In the genomic region with DNA sequence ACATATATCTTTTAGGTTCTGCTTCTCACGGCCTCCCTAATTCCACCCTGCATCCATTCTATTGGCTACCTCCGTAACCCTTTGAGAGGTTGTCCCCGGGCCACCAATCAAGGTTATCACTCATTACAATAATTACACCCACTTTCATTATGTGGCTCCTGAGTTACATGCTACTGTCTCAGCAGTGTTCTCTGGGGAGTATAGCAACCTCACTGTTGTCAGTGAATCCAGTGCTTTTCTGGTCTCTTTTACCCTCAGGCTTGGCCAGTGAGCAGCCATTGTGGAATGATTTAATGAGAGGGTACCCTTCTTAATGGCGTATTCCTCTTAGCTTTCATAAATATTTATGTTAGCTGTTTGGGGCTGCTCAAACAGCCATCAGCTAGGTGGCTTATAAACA, we compare ENCODE assay signal across 28 mouse cellular contexts.
A peak's percentile ranks its signal among the peaks of the same experiment; 100 is the strongest.
DNase-seq lines count a peak whose midpoint lies in the region; ATAC-seq lines count a peak whose summit lies in the region.
"Had no signal": no experiment of that assay in that cellular context is flagged by ENCODE, and none has a peak within 500 bp of the region (broad histone marks: within the 10 kb centered on the region; RNA-seq: fewer than 3 reads in every experiment).

No protein-coding gene starts in this region.

- 0 out of 2 replicates have a peak, but pooled peaks have one; percentile 12 for ATAC-seq in midbrain, embryonic 12.5 days (ENCODE audit: low FRiP score, low read depth)
- no peak for ATAC-seq in midbrain, embryonic 15.5 days (replicated peaks)
- peak; percentile 40; the same call in 1 of the 2 replicates for ATAC-seq in neural tube, embryonic 11.5 days (ENCODE audit: insufficient read depth, low FRiP score, low TSS enrichment)
- no peak for ATAC-seq in neural tube, embryonic 15.5 days (ENCODE audit: low FRiP score)
- no peak for ATAC-seq in forebrain, embryonic 15.5 days (replicated peaks)
- ATAC-seq: activated CD4-positive, CD25-positive, alpha-beta regulatory T cell, adult 4 months; CD4-positive, CD25-positive, alpha-beta regulatory T cell, adult 4 months; forebrain, embryonic 14.5 days; Patski had no signal

- H3K9ac ChIP-seq in midbrain, embryonic 12.5 days (replicated peaks) = no peak overlapping the region
- no peak overlapping the region for H3K9ac ChIP-seq in midbrain, embryonic 15.5 days
- H3K9ac ChIP-seq in neural tube, embryonic 11.5 days (ENCODE audit: low read length) = no peak overlapping the region
- H3K9ac ChIP-seq in neural tube, embryonic 15.5 days (replicated peaks) = no peak overlapping the region
- no peak overlapping the region for H3K9ac ChIP-seq in forebrain, embryonic 15.5 days (replicated peaks)
- H3K9ac ChIP-seq: embryonic facial prominence, embryonic 13.5 days; embryonic facial prominence, embryonic 15.5 days; forebrain, embryonic 12.5 days had no signal

- H3K36me3 ChIP-seq in midbrain, embryonic 12.5 days = no peaks in the 10 kb centered on the region
- H3K36me3 ChIP-seq in midbrain, embryonic 15.5 days (replicated peaks) = no peaks in the 10 kb centered on the region
- no peaks in the 10 kb centered on the region for H3K36me3 ChIP-seq in neural tube, embryonic 11.5 days (ENCODE audit: control insufficient read depth, insufficient read depth, low read length)
- no peaks in the 10 kb centered on the region for H3K36me3 ChIP-seq in neural tube, embryonic 15.5 days
- no peaks in the 10 kb centered on the region for H3K36me3 ChIP-seq in limb, embryonic 10.5 days
- H3K36me3 ChIP-seq in forebrain, embryonic 15.5 days = no peaks in the 10 kb centered on the region
- H3K36me3 ChIP-seq: embryonic facial prominence, embryonic 13.5 days; embryonic facial prominence, embryonic 15.5 days; forebrain, embryonic 10.5 days; forebrain, embryonic 12.5 days; G1E had no signal

- H3K27ac ChIP-seq in midbrain, embryonic 12.5 days (replicated peaks) = no peak overlapping the region
- no peak overlapping the region for H3K27ac ChIP-seq in midbrain, embryonic 15.5 days
- no peak overlapping the region for H3K27ac ChIP-seq in neural tube, embryonic 11.5 days (ENCODE audit: low read depth, low read length)
- no peak overlapping the region for H3K27ac ChIP-seq in neural tube, embryonic 15.5 days (replicated peaks)
- no peak overlapping the region for H3K27ac ChIP-seq in limb, embryonic 10.5 days
- no peak overlapping the region for H3K27ac ChIP-seq in forebrain, embryonic 15.5 days (replicated peaks)
- H3K27ac ChIP-seq: embryonic facial prominence, embryonic 13.5 days; embryonic facial prominence, embryonic 15.5 days; forebrain, embryonic 10.5 days; forebrain, embryonic 12.5 days had no signal

- no peak overlapping the region for H3K4me3 ChIP-seq in midbrain, embryonic 12.5 days
- H3K4me3 ChIP-seq in midbrain, embryonic 15.5 days = no peak overlapping the region
- H3K4me3 ChIP-seq in neural tube, embryonic 11.5 days (ENCODE audit: low read depth, low read length) = no peak overlapping the region
- no peak overlapping the region for H3K4me3 ChIP-seq in neural tube, embryonic 15.5 days (replicated peaks)
- no peak overlapping the region for H3K4me3 ChIP-seq in limb, embryonic 10.5 days
- H3K4me3 ChIP-seq in forebrain, embryonic 15.5 days = no peak overlapping the region
- H3K4me3 ChIP-seq: embryonic facial prominence, embryonic 13.5 days; embryonic facial prominence, embryonic 15.5 days; erythroblast, embryonic 14.5 days; forebrain, embryonic 10.5 days; forebrain, embryonic 12.5 days had no signal

- no peaks in the 10 kb centered on the region for H3K27me3 ChIP-seq in midbrain, embryonic 12.5 days
- no peaks in the 10 kb centered on the region for H3K27me3 ChIP-seq in midbrain, embryonic 15.5 days (replicated peaks)
- H3K27me3 ChIP-seq in neural tube, embryonic 11.5 days (ENCODE audit: control insufficient read depth, insufficient read depth, low read length) = no peaks in the 10 kb centered on the region
- no peaks in the 10 kb centered on the region for H3K27me3 ChIP-seq in neural tube, embryonic 15.5 days (replicated peaks)
- no peaks in the 10 kb centered on the region for H3K27me3 ChIP-seq in limb, embryonic 10.5 days (ENCODE audit: low read depth, poor library complexity, severe bottlenecking)
- H3K27me3 ChIP-seq in forebrain, embryonic 15.5 days = no peaks in the 10 kb centered on the region
- H3K27me3 ChIP-seq: CH12.LX; embryonic facial prominence, embryonic 13.5 days; embryonic facial prominence, embryonic 15.5 days; forebrain, embryonic 12.5 days; Patski had no signal

- H3K4me1 ChIP-seq in midbrain, embryonic 12.5 days = no peaks in the 10 kb centered on the region
- no peaks in the 10 kb centered on the region for H3K4me1 ChIP-seq in midbrain, embryonic 15.5 days
- H3K4me1 ChIP-seq in neural tube, embryonic 11.5 days (ENCODE audit: control insufficient read depth, insufficient read depth, low read length) = no peaks in the 10 kb centered on the region
- H3K4me1 ChIP-seq in neural tube, embryonic 15.5 days = no peaks in the 10 kb centered on the region
- no peaks in the 10 kb centered on the region for H3K4me1 ChIP-seq in limb, embryonic 10.5 days
- H3K4me1 ChIP-seq in forebrain, embryonic 15.5 days = no peaks in the 10 kb centered on the region
- H3K4me1 ChIP-seq: embryonic facial prominence, embryonic 13.5 days; embryonic facial prominence, embryonic 15.5 days; forebrain, embryonic 10.5 days; forebrain, embryonic 12.5 days had no signal

- 79% methylated on average over 4 of the region's 4 CpGs for WGBS in midbrain, embryonic 12.5 days
- 73% methylated on average over 4 of the region's 4 CpGs for WGBS in midbrain, embryonic 15.5 days
- 76% methylated on average over 4 of the region's 4 CpGs for WGBS in neural tube, embryonic 11.5 days
- 45% methylated on average over 4 of the region's 4 CpGs for WGBS in neural tube, embryonic 15.5 days
- WGBS in limb, embryonic 10.5 days = 83% methylated on average over 4 of the region's 4 CpGs
- WGBS in forebrain, embryonic 15.5 days = 71% methylated on average over 4 of the region's 4 CpGs

- H3K9me3 ChIP-seq in midbrain, embryonic 12.5 days = no peaks in the 10 kb centered on the region
- H3K9me3 ChIP-seq in midbrain, embryonic 15.5 days = no peaks in the 10 kb centered on the region
- no peaks in the 10 kb centered on the region for H3K9me3 ChIP-seq in neural tube, embryonic 11.5 days (ENCODE audit: control insufficient read depth, low read length)
- H3K9me3 ChIP-seq in neural tube, embryonic 15.5 days (replicated peaks) = no peaks in the 10 kb centered on the region
- H3K9me3 ChIP-seq in limb, embryonic 10.5 days (replicated peaks) = no peaks in the 10 kb centered on the region
- no peaks in the 10 kb centered on the region for H3K9me3 ChIP-seq in forebrain, embryonic 15.5 days
- H3K9me3 ChIP-seq: embryonic facial prominence, embryonic 13.5 days; embryonic facial prominence, embryonic 15.5 days; forebrain, embryonic 10.5 days; forebrain, embryonic 12.5 days; G1E had no signal

- peak; percentile 70 for DNase-seq in heart, adult 11 months
- no peak for DNase-seq in heart, postnatal 4 days
- no peak for DNase-seq in neural tube, embryonic 11.5 days (ENCODE audit: low spot score)
- DNase-seq in limb, embryonic 10.5 days (ENCODE audit: low spot score) = peak; percentile 14
- DNase-seq: adrenal gland, adult 8-10 months; adrenal gland, postnatal 14 days; adrenal gland, postnatal 36 days; B cell, adult 2 months; cerebellum, adult 11-12 months; cerebellum, adult 2 months; cerebellum, adult 9-10 months; cerebellum, postnatal 10 days; cerebellum, postnatal 25 days had no signal

- H3K4me2 ChIP-seq in midbrain, embryonic 12.5 days (replicated peaks) = no peak overlapping the region
- H3K4me2 ChIP-seq in midbrain, embryonic 15.5 days = no peak overlapping the region
- no peak overlapping the region for H3K4me2 ChIP-seq in neural tube, embryonic 11.5 days (ENCODE audit: low read depth)
- no peak overlapping the region for H3K4me2 ChIP-seq in neural tube, embryonic 15.5 days
- H3K4me2 ChIP-seq in forebrain, embryonic 15.5 days (replicated peaks) = no peak overlapping the region
- H3K4me2 ChIP-seq: embryonic facial prominence, embryonic 13.5 days; embryonic facial prominence, embryonic 15.5 days; forebrain, embryonic 12.5 days had no signal

Comparison
In these comparisons a context has a peak if more than half of its experiments do, and no peak if none do; other contexts are left out.
1. DNase-seq: peak in heart, adult 11 months (single experiment) and limb, embryonic 10.5 days (single experiment); none in heart, postnatal 4 days (single experiment) and neural tube, embryonic 11.5 days (single experiment).
2. ATAC-seq: peak in midbrain, embryonic 12.5 days (single experiment) and neural tube, embryonic 11.5 days (single experiment); none in midbrain, embryonic 15.5 days (single experiment), neural tube, embryonic 15.5 days (single experiment) and forebrain, embryonic 15.5 days (single experiment).